Mouse (Mus musculus) olfactory bulb, adult 2 months (tissue): Measurements from ENCODE around the gene Mlx.

Source experiments
- CTCF ChIP-seq: fragments of 200-500 bp; IDR thresholded peaks from 2 replicates; pipeline ENCODE4 v1.5.1; 2012; ENCODE audit warnings: low read depth, mild to moderate bottlenecking, low read length, moderate library complexity; ENCODE audit not compliant: insufficient read depth
- POLR2A ChIP-seq: fragments of 200-500 bp; IDR thresholded peaks from 2 replicates; pipeline ENCODE4 v1.6.1; 2012; ENCODE audit warnings: mild to moderate bottlenecking, low read depth, low read length, moderate library complexity; ENCODE audit not compliant: insufficient read depth

- peak; percentile 70 for TF ChIP-seq POLR2A
- TF ChIP-seq CTCF = peak; percentile 91; the same call in 1 of the 2 replicates
Measured at GRCm38 (mm10) chr11:101095314-101096024, 8.4 kb downstream of the Mlx start, which contains the start of gene Psmc3ip.
